9 mouse cellular contexts compared by ENCODE assay signal in the genomic region with DNA sequence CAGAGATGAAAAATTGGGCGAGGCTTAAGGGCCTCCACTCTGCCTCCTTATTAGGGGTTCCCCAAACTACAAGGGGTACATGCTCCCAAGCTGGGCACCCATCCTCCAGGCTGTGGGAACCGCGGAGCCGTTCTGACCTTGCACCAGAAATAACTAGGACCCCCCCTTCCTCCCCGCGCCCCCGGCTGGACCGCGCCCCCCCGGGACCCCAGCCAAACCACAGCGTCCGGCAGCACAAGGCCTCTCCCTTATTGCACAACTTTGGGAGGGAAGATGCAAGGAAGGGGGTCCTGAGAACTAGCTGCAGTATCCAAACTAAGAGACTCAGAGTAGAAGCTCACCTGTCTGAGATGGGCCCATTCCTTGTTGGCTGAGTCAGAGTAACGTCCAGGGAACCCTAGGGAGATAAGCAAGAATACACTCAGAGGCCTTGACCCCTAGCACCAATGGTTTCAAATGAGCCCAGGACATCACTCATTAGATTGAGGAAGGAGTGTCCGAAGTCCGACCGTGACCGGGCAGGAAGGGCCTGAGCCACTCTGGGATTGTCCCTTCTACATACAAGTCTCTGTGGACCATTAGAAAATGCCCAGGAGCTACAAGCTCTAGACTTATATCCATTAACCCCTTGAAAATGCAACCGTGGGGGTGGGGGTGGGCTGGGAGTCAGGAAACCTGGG. TPM values are rescaled to one million over a fixed set of nuclear protein-coding genes. Genes with fewer than 3 reads are reported as not detected.
DNase-seq lines count a peak whose midpoint lies in the region; ATAC-seq lines count a peak whose summit lies in the region.
"Had no signal": no experiment of that assay in that cellular context is flagged by ENCODE, and none has a peak within 500 bp of the region (broad histone marks: within the 10 kb centered on the region; RNA-seq: fewer than 3 reads in every experiment).

No protein-coding gene starts in this region.

- no peak for ATAC-seq in limb, embryonic 15.5 days (ENCODE audit: insufficient number of reproducible peaks, low FRiP score, low TSS enrichment, low read depth)
- ATAC-seq in activated CD4-positive, CD25-positive, alpha-beta regulatory T cell, adult 4 months = no peak

- peaks cover 68% of the 10 kb centered on the region for H3K4me1 ChIP-seq in limb, embryonic 15.5 days

- DNase-seq in adrenal gland, adult (ENCODE audit: inconsistent age in 2 of 2, low spot score in 1 of 2) = peak; percentile 65 to 86
- DNase-seq in adrenal gland, postnatal 4 days (ENCODE audit: low spot score in 2 of 2) = no peak
- DNase-seq in ovary, postnatal 36 days (ENCODE audit: low spot score) = peak; percentile 66
- DNase-seq in ovary, postnatal 10 days (ENCODE audit: low spot score) = no peak
- no peak for DNase-seq in thymus, postnatal 25 days
- DNase-seq in right cerebral cortex, postnatal 36 days (ENCODE audit: low spot score in 2 of 2) = no peak

- peaks cover 47% of the 10 kb centered on the region for H3K36me3 ChIP-seq in limb, embryonic 15.5 days

- no peak overlapping the region for H3K9ac ChIP-seq in limb, embryonic 15.5 days

- H3K4me2 ChIP-seq in limb, embryonic 15.5 days = peak overlapping the region; percentile 89

- no peaks in the 10 kb centered on the region for H3K9me3 ChIP-seq in limb, embryonic 15.5 days

- H3K27ac ChIP-seq in limb, embryonic 15.5 days = no peak overlapping the region
- H3K27ac ChIP-seq: macrophage had no signal

- WGBS in limb, embryonic 15.5 days = 65% methylated on average over 18 of the region's 18 CpGs

- peak overlapping the region; percentile 73; the same call in 1 of the 2 replicates for H3K4me3 ChIP-seq in limb, embryonic 15.5 days

- H3K27me3 ChIP-seq in limb, embryonic 15.5 days = peaks cover 70% of the 10 kb centered on the region

RNA-seq across cellular contexts. Expression of a gene that starts 1.9 kb away (rescaled TPM):
- total RNA-seq in adrenal gland, postnatal 4 days (2021) = 1 to 10 TPM; 3.9 to 4.1 TPM
- 1.2 and 1.4 TPM in 2 replicates for polyA plus RNA-seq in limb, embryonic 15.5 days (2015; fragmentation: Nextera tagmentation; extraction: Ambion mirVana)
- polyA plus RNA-seq in activated CD4-positive, CD25-positive, alpha-beta regulatory T cell, adult 4 months (2017; shearing (Covaris generic)) = under 1 TPM; 0.29 to 0.33 TPM

RNA-seq across cellular contexts. Expression of a gene that starts 2.7 kb away (rescaled TPM):
- 10 to 100 TPM; 26.9 to 30.7 TPM for total RNA-seq in adrenal gland, postnatal 4 days (2021)
- 21.7 and 22.1 TPM in 2 replicates for polyA plus RNA-seq in limb, embryonic 15.5 days (2015; fragmentation: Nextera tagmentation; extraction: Ambion mirVana)
- not detected for polyA plus RNA-seq in activated CD4-positive, CD25-positive, alpha-beta regulatory T cell, adult 4 months (2017; shearing (Covaris generic))

RNA-seq across cellular contexts. Expression of a gene that starts 6.8 kb away (rescaled TPM):
- under 1 TPM in 1 of 2 experiments, not detected in 1; 0.22 TPM for total RNA-seq in adrenal gland, postnatal 4 days (2021)
- 0.14 and 0.36 TPM in 2 replicates for polyA plus RNA-seq in limb, embryonic 15.5 days (2015; fragmentation: Nextera tagmentation; extraction: Ambion mirVana)
- polyA plus RNA-seq in activated CD4-positive, CD25-positive, alpha-beta regulatory T cell, adult 4 months (2017; shearing (Covaris generic)) = 1 to 10 TPM; 1.5 to 1.6 TPM
- polyA plus RNA-seq: macrophage had no signal

RNA-seq across cellular contexts. Expression of a gene that starts 12.7 kb away (rescaled TPM):
- total RNA-seq in adrenal gland, postnatal 4 days (2021) = 1 to 10 TPM; 7.7 to 8.1 TPM
- polyA plus RNA-seq in limb, embryonic 15.5 days (2015; fragmentation: Nextera tagmentation; extraction: Ambion mirVana) = 5.7 and 6.8 TPM in 2 replicates
- polyA plus RNA-seq in activated CD4-positive, CD25-positive, alpha-beta regulatory T cell, adult 4 months (2017; shearing (Covaris generic)) = under 1 TPM; 0.68 to 0.94 TPM

RNA-seq across cellular contexts. Expression of a gene that starts 48.7 kb away (rescaled TPM):
- 10 to 100 TPM; 42.0 to 42.6 TPM for total RNA-seq in adrenal gland, postnatal 4 days (2021)
- polyA plus RNA-seq in limb, embryonic 15.5 days (2015; fragmentation: Nextera tagmentation; extraction: Ambion mirVana) = 62.7 and 65.6 TPM in 2 replicates
- polyA plus RNA-seq in activated CD4-positive, CD25-positive, alpha-beta regulatory T cell, adult 4 months (2017; shearing (Covaris generic)) = 10 to 100 TPM; 17.7 to 26.8 TPM

Comparison
In these comparisons a context has a peak if more than half of its experiments do, and no peak if none do; other contexts are left out.
1. DNase-seq: peak in adrenal gland, adult (2 of 2) and ovary, postnatal 36 days (single experiment); none in adrenal gland, postnatal 4 days (0 of 2), ovary, postnatal 10 days (single experiment), thymus, postnatal 25 days (single experiment) and right cerebral cortex, postnatal 36 days (0 of 2).
2. RNA of a gene that starts 2.7 kb away (polyA plus RNA-seq): 21.7 to 22.1 TPM in limb, embryonic 15.5 days; not detected in activated CD4-positive, CD25-positive, alpha-beta regulatory T cell, adult 4 months; every median in the first group is over 10 times any median in the second.